Mouse (Mus musculus) neutrophil, adult 83 days (primary cell): ENCODE data around the gene Abhd15. TPM values are rescaled to one million over a fixed set of nuclear protein-coding genes. Genes with fewer than 3 reads are reported as not detected.

Experiments
- total RNA-seq, 2 experiments: library from RNA; stranded (reverse); gene quantifications; one replicate each; pipeline ENCODE4 v1.2.4; 2023

The Abhd15 gene
- 10 to 100 TPM; 13.0 to 14.1 TPM for total RNA-seq

DNA sequence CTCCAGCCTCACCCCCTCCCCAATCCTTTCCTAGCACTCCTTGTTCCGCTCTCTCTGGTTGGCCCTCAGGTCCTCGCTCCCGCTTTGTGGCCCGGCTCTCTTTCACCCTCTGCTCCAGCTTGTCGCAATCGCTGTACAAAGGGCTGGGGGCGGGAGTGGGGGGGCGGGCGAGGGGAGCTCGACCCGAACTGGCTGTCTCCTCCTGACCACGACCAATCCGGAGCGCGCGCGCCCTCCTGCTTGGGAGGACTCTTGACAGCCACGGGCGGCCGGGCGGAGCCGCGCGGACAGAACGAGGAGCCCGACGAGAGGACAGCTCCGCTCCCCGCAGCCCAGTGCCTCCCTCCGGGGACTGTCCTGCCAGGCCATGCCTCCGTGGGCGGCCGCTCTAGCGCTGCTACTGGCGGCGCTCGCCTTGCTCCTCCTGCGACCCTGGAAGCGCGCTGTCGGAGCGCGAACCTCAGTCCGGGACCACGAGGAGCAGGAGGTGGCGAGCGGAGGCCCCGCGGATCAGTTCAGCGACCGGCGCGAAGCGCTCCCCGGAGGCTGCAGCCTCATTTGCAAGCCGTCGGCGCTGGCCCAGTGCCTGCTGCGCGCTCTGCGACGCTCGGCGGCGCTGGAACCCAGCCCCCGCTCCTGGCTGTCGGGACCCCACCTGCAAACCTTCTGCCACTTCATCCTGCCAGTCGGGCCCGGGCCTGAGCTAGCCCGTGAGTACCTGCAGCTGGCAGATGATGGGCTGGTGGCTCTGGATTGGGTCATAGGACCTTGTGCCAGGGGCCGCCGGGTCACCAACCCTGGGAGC is at the start of gene Abhd15:
Abhd15 (plus strand) TSS at position 290 of the 805 bp plus-strand sequence.

DNA sequence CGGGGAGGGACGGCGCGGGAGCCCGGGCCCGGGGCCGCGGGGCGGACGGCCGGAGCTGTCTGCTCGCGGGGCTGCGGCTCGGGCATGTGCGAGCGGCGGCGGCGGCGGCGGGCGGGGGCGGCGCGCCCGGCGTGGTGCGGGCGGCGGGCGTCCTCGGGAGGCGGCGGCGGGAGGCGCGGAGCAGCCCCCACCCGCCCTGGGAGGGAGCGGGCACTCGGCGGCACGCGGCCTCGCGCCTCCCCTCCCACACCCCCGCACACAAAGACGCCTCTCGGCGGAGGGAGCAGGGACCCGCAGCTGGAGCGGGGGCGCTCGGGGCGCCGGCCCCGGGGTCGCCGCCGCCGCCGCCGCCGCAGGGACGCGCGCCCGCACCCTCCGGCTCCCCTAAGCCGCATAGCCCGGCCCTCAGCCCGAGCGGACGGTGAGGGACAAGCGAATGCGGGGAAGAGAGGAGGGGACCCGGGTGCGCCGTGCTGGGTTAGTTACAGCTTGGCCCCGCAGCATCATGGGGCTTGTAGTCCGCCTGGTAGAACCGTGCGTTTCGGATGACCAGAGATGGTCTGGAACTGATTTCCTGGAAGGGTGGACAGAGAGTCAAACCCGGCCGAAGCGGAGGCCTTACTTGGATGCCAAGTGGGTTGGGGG is 25.2 kb upstream of the Abhd15 start, which contains the start of gene Ankrd13b:
Ankrd13b (minus strand) TSS at position 88 of the 645 bp plus-strand sequence.

DNA sequence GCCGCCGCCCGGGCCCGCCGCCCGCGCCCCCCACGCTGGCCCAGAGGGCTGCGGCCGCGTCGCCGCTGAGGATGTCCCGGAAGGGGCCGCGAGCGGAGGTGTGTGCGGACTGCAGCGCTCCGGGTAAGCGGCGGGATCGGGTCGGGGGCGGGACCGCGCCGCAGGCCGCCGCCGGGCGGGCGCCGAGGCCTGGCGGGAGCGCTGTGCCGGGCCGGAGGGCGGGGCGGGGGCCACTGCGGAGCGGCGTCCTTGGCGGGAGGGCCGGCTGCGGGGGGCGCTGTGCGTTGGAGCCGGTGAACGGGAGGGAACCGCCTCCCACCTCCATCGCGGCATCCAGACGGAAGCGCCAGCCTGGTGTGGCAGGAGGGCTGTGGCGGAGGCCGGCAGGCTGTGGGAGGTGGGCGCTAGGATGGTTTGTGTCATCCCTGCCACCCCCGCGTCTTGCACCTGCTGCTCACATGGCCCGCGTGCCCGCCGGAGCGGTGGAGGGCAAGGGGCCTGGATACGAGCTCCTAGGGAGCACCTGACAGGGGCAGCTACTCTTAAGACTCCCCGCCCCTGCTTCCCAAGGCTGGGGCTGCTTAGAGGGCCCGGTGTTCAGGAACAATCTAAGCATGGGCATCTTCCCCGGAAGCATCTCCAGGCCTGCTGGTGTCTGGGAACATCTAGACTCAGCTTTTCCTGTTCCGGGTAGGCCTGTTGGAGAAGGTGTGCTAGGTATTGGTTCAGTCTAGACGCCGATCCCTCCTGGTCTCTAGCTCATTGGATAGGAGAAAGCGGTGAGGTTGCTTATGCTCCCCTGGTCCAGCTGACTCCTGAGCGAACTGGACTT is 21.2 kb upstream of the Abhd15 start, which contains the start of gene Git1:
Git1 (plus strand) TSS at position 51 of the 832 bp plus-strand sequence.

DNA sequence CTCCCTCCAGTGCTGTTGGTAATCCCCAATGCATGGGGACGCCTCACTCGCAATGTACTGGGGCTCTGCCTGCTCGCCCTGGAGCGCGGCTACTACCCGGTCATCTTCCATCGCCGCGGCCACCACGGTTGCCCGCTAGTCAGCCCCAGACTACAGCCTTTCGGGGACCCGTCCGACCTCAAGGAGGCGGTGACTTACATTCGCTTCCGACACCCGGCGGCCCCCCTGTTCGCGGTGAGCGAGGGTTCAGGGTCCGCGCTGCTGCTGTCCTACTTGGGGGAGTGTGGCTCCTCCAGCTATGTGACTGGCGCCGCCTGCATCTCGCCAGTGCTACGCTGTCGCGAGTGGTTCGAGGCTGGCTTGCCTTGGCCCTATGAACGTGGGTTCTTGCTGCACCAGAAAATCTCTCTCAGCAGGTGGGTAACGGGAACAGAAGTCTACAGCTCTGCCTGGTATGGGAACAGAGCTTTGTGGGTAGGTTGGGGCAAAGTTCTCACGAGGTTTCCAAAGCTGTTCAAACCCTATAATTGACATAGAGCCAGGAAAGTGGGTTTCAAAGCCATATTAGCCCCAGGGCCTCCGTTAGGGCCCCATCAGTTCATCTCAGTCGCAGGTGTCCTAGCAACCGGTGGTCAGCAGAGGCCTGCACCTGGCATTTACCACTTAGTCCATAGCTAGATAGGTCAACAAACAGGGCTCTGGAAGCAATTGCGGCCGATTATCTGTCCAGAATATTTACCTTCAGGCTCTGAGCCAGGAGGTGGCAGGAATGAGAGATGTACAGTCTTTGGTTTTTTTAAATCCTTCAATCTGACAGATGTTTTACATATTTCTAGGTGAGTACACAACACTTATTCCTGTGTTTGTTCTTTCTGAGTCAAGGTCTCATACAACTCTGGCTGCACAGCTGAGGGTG is 974 bp downstream of the Abhd15 start, which contains the start of gene Trp53i13:
Trp53i13 (minus strand) TSS at position 344 of the 916 bp plus-strand sequence.

DNA sequence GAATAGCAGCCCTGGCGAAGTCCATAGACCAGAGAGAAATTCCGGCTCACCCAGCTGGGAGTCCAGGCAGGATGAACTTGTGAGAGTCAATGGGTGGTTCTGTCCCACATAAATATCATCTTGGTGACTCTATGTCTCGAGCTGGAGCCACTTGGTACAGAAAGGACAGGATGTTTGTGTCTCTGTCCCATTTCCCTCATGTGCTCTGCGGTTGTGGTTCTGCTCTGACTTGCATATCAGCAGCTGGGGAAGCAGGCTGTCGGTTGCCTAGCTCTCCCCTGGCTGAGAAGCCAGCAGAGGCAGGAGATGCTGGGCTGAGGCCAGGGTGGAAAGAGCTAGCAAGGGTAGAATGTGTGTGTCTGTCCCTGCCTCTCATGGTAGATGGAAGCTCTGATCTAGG is 4.1 kb downstream of the Abhd15 start, which contains the start of gene Gm10392:
Gm10392 (minus strand) TSS at position 156 of the 400 bp plus-strand sequence.

Other genes starting within 250 kb of the Abhd15 start
- under 1 TPM; 0.18 to 0.42 TPM for gene Coro6, start 52.7 kb upstream of the Abhd15 start, total RNA-seq
- gene Ankrd13b, start 25.4 kb upstream of the Abhd15 start, total RNA-seq, result 1 to 10 TPM; 1.8 to 2.6 TPM
- gene Git1, start 21.6 kb upstream of the Abhd15 start, total RNA-seq, result 10 to 100 TPM; 26.7 to 29.3 TPM
- gene Trp53i13, start 859 bp downstream of the Abhd15 start, total RNA-seq, result 10 to 100 TPM in 1 of 2 experiments, 1 to 10 TPM in 1; 9.7 to 12.4 TPM
- under 1 TPM; 0.39 to 0.99 TPM for gene Gm10392, start 4.1 kb downstream of the Abhd15 start, total RNA-seq
- gene Taok1, start 92.7 kb downstream of the Abhd15 start, total RNA-seq, result 10 to 100 TPM; 35.5 to 40.3 TPM
- 10 to 100 TPM; 78.0 to 96.1 TPM for gene Nufip2, start 171.0 kb downstream of the Abhd15 start, total RNA-seq
- not detected for gene Cryba1, start 210.2 kb downstream of the Abhd15 start, total RNA-seq
- gene Myo18a, start 248.1 kb downstream of the Abhd15 start, total RNA-seq, result 10 to 100 TPM; 63.0 to 64.6 TPM